Mouse (Mus musculus) kidney, postnatal 0 days (tissue): ENCODE data around the gene Pacrg. TPM values are rescaled to one million over a fixed set of nuclear protein-coding genes. Genes with fewer than 3 reads are reported as not detected.

Source experiments
- ATAC-seq: fragments of 200-750 bp; cut with Nextera tagmentation; replicated peaks from 2 replicates; pipeline ENCODE4 v1.8.0; 2017; ENCODE audit warnings: low read depth, moderate number of reproducible peaks, moderate TSS enrichment, moderate library complexity; ENCODE audit not compliant: low FRiP score
- DNase-seq: peaks from one replicate; pipeline ENCODE4 v3.0.0-alpha.2; 2016; ENCODE audit warnings: low spot score
- H3K27ac ChIP-seq: fragments of 300-500 bp; sonication (generic); 2 replicates; pipeline ENCODE4 v1.5.1; 2014; ENCODE audit warnings: mild to moderate bottlenecking
- H3K27me3 ChIP-seq: fragments of 300-500 bp; sonication (generic); 2 replicates; pipeline ENCODE4 v1.6.1; 2014; ENCODE audit warnings: low read length, mixed read lengths; ENCODE audit not compliant: insufficient read depth
- H3K36me3 ChIP-seq: fragments of 300-500 bp; sonication (generic); 2 replicates; pipeline ENCODE4 v1.6.1; 2014; ENCODE audit warnings: low read length, mixed read lengths; ENCODE audit not compliant: insufficient read depth
- H3K4me1 ChIP-seq: fragments of 300-500 bp; sonication (generic); replicated peaks from 2 replicates; pipeline ENCODE4 v1.6.1; 2014; ENCODE audit warnings: antibody characterized with exemption, low read length, mixed read lengths; ENCODE audit not compliant: insufficient read depth
- H3K4me2 ChIP-seq: fragments of 300-500 bp; sonication (generic); 2 replicates; pipeline ENCODE4 v1.6.1; 2014; ENCODE audit warnings: mild to moderate bottlenecking, low read length, moderate library complexity, mixed read lengths
- H3K4me3 ChIP-seq: fragments of 300-500 bp; sonication (generic); replicated peaks from 2 replicates; pipeline ENCODE4 v1.5.1; 2014; ENCODE audit warnings: low read depth, low read length
- H3K9ac ChIP-seq: fragments of 300-500 bp; sonication (generic); 2 replicates; pipeline ENCODE4 v1.6.1; 2014; ENCODE audit warnings: low read depth, low read length
- H3K9me3 ChIP-seq: fragments of 300-500 bp; sonication (generic); replicated peaks from 2 replicates; pipeline ENCODE4 v1.6.1; 2016; ENCODE audit warnings: low read length, inconsistent platforms, mixed read lengths
- CTCF ChIP-seq: IDR thresholded peaks from 2 replicates; pipeline ENCODE4 v1.5.1; 2016; ENCODE audit warnings: antibody characterized with exemption, low read depth, mild to moderate bottlenecking, moderate library complexity
- WGBS: fragments of 180-500 bp; shearing (Covaris S2); extraction: QIAGEN DNeasy Blood & Tissue Kit; methylation state at CpG from one replicate; pipeline ENCODE4 v1.1.7; 2014; 5-methylcytosine and 5-hydroxymethylcytosine counted together
- polyA plus RNA-seq: library from polyadenylated mRNA; unstranded; fragments of >200 nt; fragmentation: Nextera tagmentation; extraction: Ambion mirVana; gene quantifications from 2 replicates; pipeline ENCODE4 v1.2.1, GENCODE M21; 2015

Pacrg gene
- polyA plus RNA-seq, 1 experiment from 2014 or later, result 3.1 TPM

DNA sequence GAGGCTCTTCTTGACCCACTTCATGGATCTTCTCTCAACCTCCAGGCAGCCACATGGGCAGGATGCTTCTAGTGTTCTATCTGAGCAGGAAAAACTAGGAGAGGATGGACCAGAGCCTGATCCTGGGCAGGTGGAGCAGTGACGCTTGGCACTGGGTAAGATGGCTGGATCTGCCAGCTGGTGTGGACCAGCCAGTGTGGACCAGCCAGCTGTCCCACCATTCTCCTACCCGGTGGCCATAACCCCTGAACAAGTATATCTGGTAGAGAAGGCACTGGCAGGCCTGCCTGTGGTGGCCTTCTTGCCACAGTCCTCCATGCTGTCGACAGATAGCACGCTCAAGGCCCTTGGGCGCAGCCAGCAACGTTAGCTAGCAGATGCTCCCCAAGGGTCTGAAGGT lies 443.2 kb downstream of the Pacrg start:
- Histone ChIP-seq H3K36me3 (no peaks in the 10 kb centered on the region), H3K9ac (no peak overlapping the region), H3K4me2 (no peak overlapping the region), H3K9me3 (no peaks in the 10 kb centered on the region), H3K4me1 (no peaks in the 10 kb centered on the region), H3K27ac (no peak overlapping the region), H3K4me3 (no peak overlapping the region), H3K27me3 (no peaks in the 10 kb centered on the region)
- WGBS, result 78% methylated on average over 6 of the region's 6 CpGs
- ATAC-seq, result no peak
- no peak for DNase-seq
- no peak for TF ChIP-seq CTCF

- WGBS, result 75% methylated on average over 8 of the region's 8 CpGs
- H3K9me3 ChIP-seq, result no peaks in the 10 kb centered on the region
- ATAC-seq (no peak), DNase-seq (no peak)
- H3K4me3 ChIP-seq, result no peak overlapping the region
- H3K36me3 ChIP-seq, result no peaks in the 10 kb centered on the region
- H3K27ac ChIP-seq, result no peak overlapping the region
- no peak overlapping the region for H3K4me2 ChIP-seq
- TF ChIP-seq CTCF, result no peak
- H3K27me3 ChIP-seq, result no peaks in the 10 kb centered on the region
- H3K9ac ChIP-seq, result no peak overlapping the region
- H3K4me1 ChIP-seq, result no peaks in the 10 kb centered on the region
Observed at GRCm38 (mm10) chr17:10394855-10395254, 445.3 kb downstream of the Pacrg start.

- Histone ChIP-seq H3K9me3 (no peaks in the 10 kb centered on the region), H3K4me1 (no peaks in the 10 kb centered on the region), H3K4me3 (no peak overlapping the region), H3K36me3 (no peaks in the 10 kb centered on the region), H3K9ac (no peak overlapping the region), H3K27ac (no peak overlapping the region), H3K4me2 (no peak overlapping the region), H3K27me3 (no peaks in the 10 kb centered on the region)
- WGBS, result 76% methylated on average over 4 of the region's 4 CpGs
- DNase-seq, result no peak
- TF ChIP-seq CTCF, result no peak
- ATAC-seq, result no peak
Observed at GRCm38 (mm10) chr17:10393766-10394165, 446.3 kb downstream of the Pacrg start.

- no peaks in the 10 kb centered on the region for H3K4me1 ChIP-seq
- H3K9me3 ChIP-seq, result no peaks in the 10 kb centered on the region
- H3K27ac ChIP-seq, result no peak overlapping the region
- WGBS, result 87% methylated on average over 14 of the region's 14 CpGs
- no peak for TF ChIP-seq CTCF
- no peaks in the 10 kb centered on the region for H3K27me3 ChIP-seq
- H3K36me3 ChIP-seq, result no peaks in the 10 kb centered on the region
- no peak overlapping the region for H3K4me2 ChIP-seq
- H3K4me3 ChIP-seq, result no peak overlapping the region
- DNase-seq, result no peak
- H3K9ac ChIP-seq, result no peak overlapping the region
- no peak for ATAC-seq
Observed at GRCm38 (mm10) chr17:10392342-10393034, 447.6 kb downstream of the Pacrg start.

DNA sequence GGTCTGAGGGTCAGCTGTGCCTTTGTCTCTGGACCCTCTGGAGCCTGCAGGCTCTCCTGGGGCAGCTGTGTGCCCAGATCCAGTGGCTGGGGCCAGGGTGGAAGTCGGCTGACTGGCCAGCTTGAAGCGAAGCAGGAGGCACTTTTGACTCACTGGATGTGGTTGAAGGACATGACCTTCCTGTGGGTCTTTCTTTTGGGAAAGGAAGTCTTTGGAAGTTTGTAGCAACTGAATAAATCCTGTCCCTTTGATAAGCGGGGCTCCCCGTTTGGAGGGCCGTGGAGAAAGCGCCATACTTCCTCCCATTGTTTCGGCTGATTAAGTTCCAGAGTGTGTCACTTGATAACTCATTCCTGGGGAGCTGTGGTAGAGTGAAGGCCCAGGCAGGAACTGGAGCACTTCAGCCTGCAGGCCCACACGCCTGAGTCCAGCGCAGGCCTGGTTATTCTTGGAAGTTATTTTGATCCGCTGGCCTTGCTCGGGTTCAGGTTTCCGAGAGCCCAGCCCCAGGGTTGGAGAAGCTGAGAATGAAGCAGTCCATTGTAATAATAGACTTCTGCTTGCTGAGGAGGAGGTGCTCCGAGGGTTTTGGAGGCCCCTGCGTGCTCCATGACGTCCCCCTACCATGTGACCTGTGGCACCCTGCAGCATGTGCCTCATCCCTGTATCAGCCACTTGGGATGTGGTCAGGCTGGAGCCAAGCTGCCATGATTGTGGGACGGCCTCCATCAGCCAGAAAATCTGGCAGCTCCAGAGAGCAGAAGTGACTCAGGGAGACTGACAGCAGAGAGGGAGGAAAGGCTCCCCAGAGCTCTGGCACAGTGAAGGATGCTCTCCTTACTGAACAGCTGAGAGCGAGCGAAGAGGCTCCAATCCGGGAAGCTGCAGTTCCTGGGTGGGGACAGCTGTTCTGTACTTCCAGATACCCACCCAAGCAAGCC lies 449.6 kb downstream of the Pacrg start:
- Histone ChIP-seq H3K9me3 (no peaks in the 10 kb centered on the region), H3K27ac (peak overlapping the region; percentile 78), H3K9ac (no peak overlapping the region), H3K36me3 (no peaks in the 10 kb centered on the region), H3K27me3 (no peaks in the 10 kb centered on the region), H3K4me2 (no peak overlapping the region), H3K4me3 (no peak overlapping the region), H3K4me1 (no peaks in the 10 kb centered on the region)
- peak; percentile 86 for ATAC-seq
- peak; percentile 87 for DNase-seq
- TF ChIP-seq CTCF, result no peak
- WGBS, result 28% methylated on average over 19 of the region's 19 CpGs

DNA sequence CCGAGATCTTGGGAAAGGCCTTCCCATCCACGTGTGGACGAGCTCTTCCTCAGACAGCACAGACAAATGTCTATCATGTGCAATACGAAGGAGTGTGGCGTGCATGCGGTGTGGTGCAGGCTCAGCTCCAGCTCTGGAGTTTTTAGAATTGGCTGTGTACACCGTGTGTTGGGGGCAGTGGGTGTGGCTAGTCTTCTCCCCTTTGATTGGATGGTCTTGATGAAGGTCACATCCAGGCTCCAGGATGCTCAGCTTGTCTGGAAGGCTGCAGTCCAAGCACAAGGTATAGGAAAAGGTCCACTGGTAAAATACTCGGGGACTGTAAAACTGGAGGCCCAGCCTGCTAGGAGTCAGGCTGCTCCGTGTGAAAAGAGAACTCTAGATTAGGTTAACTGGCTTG lies 450.4 kb downstream of the Pacrg start:
- DNase-seq, result no peak
- Histone ChIP-seq H3K27me3 (no peaks in the 10 kb centered on the region), H3K9me3 (no peaks in the 10 kb centered on the region), H3K9ac (no peak overlapping the region), H3K36me3 (no peaks in the 10 kb centered on the region), H3K4me2 (no peak overlapping the region), H3K4me3 (no peak overlapping the region), H3K4me1 (no peaks in the 10 kb centered on the region), H3K27ac (peak overlapping the region; percentile 78)
- no peak for TF ChIP-seq CTCF
- ATAC-seq, result peak; percentile 15
- WGBS, result 77% methylated on average over 9 of the region's 9 CpGs
